Mouse (Mus musculus): ENCODE measurements around the gene Wdr63. TPM values are rescaled to one million over a fixed set of nuclear protein-coding genes. Genes with fewer than 3 reads are reported as not detected.

The Wdr63 gene
- not detected for polyA plus RNA-seq (2015; fragmentation: Illumina TruSeq; extraction: RNeasy Lipid Tissue Mini Kit (QIAGEN cat#74804); ENCODE audit: insufficient read depth, low replicate concordance)

GRCm38 (mm10) chr3:146107921-146108571 lies at the start of gene Wdr63:
Gene Wdr63 (minus strand): TSS chr3:146108130.

GRCm38 (mm10) chr3:146149156-146150057 lies 41.5 kb upstream of the Wdr63 start, which contains the start of gene Mcoln2:
Gene Mcoln2 (plus strand): TSS chr3:146149833.

GRCm38 (mm10) chr3:146117258-146117996 lies 9.5 kb upstream of the Wdr63 start, which contains the start of gene Mcoln3:
Gene Mcoln3 (plus strand): TSS chr3:146117450.

Other genes starting within 250 kb of the Wdr63 start
- 69.6 TPM for gene Bcl10, start 185.3 kb downstream of the Wdr63 start, polyA plus RNA-seq (2015; fragmentation: Illumina TruSeq; extraction: RNeasy Lipid Tissue Mini Kit (QIAGEN cat#74804); ENCODE audit: insufficient read depth, low replicate concordance)
- gene 2410004B18Rik, start 170.1 kb downstream of the Wdr63 start, polyA plus RNA-seq (2015; fragmentation: Illumina TruSeq; extraction: RNeasy Lipid Tissue Mini Kit (QIAGEN cat#74804); ENCODE audit: insufficient read depth, low replicate concordance) = 41.5 TPM
- gene Syde2, start 120.3 kb downstream of the Wdr63 start, polyA plus RNA-seq (2015; fragmentation: Illumina TruSeq; extraction: RNeasy Lipid Tissue Mini Kit (QIAGEN cat#74804); ENCODE audit: insufficient read depth, low replicate concordance) = 1.0 TPM
- 15.9 TPM for gene Mcoln3, start 9.3 kb upstream of the Wdr63 start, polyA plus RNA-seq (2015; fragmentation: Illumina TruSeq; extraction: RNeasy Lipid Tissue Mini Kit (QIAGEN cat#74804); ENCODE audit: insufficient read depth, low replicate concordance)
- gene Mcoln2, start 41.7 kb upstream of the Wdr63 start, polyA plus RNA-seq (2015; fragmentation: Illumina TruSeq; extraction: RNeasy Lipid Tissue Mini Kit (QIAGEN cat#74804); ENCODE audit: insufficient read depth, low replicate concordance) = 47.5 TPM
- 0.93 TPM for gene Lpar3, start 112.8 kb upstream of the Wdr63 start, polyA plus RNA-seq (2015; fragmentation: Illumina TruSeq; extraction: RNeasy Lipid Tissue Mini Kit (QIAGEN cat#74804); ENCODE audit: insufficient read depth, low replicate concordance)

Data from spleen, adult 10 weeks (tissue).